Mouse (Mus musculus): ENCODE measurements around the gene Mri1. TPM values are rescaled to one million over a fixed set of nuclear protein-coding genes. Genes with fewer than 3 reads are reported as not detected.

Mri1 gene
- polyA plus RNA-seq, 1 experiment from 2014 or later, result 61.4 TPM

DNA sequence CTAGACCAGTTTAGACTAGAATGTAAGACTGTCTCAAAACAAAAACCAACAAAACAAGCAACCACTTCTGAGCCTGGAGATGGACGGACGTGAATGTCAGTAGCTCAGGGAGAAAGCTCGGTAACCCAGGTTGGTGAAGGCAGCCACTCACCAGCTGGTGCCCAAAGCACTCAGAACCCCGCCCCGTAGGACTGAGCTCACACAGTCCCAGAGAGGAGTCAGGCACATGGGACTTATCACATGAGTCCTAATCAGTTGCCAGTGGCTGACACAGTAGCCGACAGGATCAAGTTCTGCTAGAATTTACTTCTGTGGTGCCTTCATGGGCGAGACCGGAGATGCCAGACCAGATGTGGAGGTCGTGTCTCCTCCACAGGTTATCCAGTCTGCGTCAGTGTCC is 23.7 kb upstream of the Mri1 start:
- Histone ChIP-seq H3K36me3 (ENCODE audit: control insufficient read depth, insufficient read depth, low read length) (no peaks in the 10 kb centered on the region), H3K4me2 (ENCODE audit: low read depth, severe bottlenecking) (no peak overlapping the region), H3K9me3 (ENCODE audit: control insufficient read depth, low read length) (no peaks in the 10 kb centered on the region), H3K4me3 (ENCODE audit: low read depth, low read length) (no peak overlapping the region), H3K4me1 (ENCODE audit: control insufficient read depth, insufficient read depth, low read length) (peaks cover 5% of the 10 kb centered on the region; the same call in 1 of the 2 replicates), H3K9ac (ENCODE audit: low read length) (no peak overlapping the region), H3K27ac (replicated peaks; ENCODE audit: low read depth, low read length) (no peak overlapping the region), H3K27me3 (ENCODE audit: control insufficient read depth, insufficient read depth, low read length) (no peaks in the 10 kb centered on the region)
- 79% methylated on average over 10 of the region's 10 CpGs for WGBS
- ATAC-seq (ENCODE audit: insufficient number of reproducible peaks, low FRiP score, low TSS enrichment, low read depth) (no peak), DNase-seq (ENCODE audit: low spot score) (no peak)

GRCm38 (mm10) chr8:84276447-84276846 is 19.3 kb upstream of the Mri1 start:
- Histone ChIP-seq H3K27ac (replicated peaks; ENCODE audit: low read depth, low read length) (no peak overlapping the region), H3K4me3 (ENCODE audit: low read depth, low read length) (no peak overlapping the region), H3K4me2 (ENCODE audit: low read depth, severe bottlenecking) (no peak overlapping the region), H3K27me3 (ENCODE audit: control insufficient read depth, insufficient read depth, low read length) (no peaks in the 10 kb centered on the region), H3K9ac (ENCODE audit: low read length) (no peak overlapping the region), H3K36me3 (ENCODE audit: control insufficient read depth, insufficient read depth, low read length) (no peaks in the 10 kb centered on the region), H3K9me3 (ENCODE audit: control insufficient read depth, low read length) (no peaks in the 10 kb centered on the region), H3K4me1 (ENCODE audit: control insufficient read depth, insufficient read depth, low read length) (no peaks in the 10 kb centered on the region)
- 72% methylated on average over 1 of the region's 1 CpGs for WGBS
- no peak for DNase-seq (ENCODE audit: low spot score)
- no peak for ATAC-seq (ENCODE audit: insufficient number of reproducible peaks, low FRiP score, low TSS enrichment, low read depth)

- Histone ChIP-seq H3K36me3 (ENCODE audit: control insufficient read depth, insufficient read depth, low read length) (no peaks in the 10 kb centered on the region), H3K4me1 (ENCODE audit: control insufficient read depth, insufficient read depth, low read length) (0 out of 2 replicates have a peak, but pooled peaks cover 3% of the 10 kb centered on the region), H3K27ac (replicated peaks; ENCODE audit: low read depth, low read length) (no peak overlapping the region), H3K4me3 (ENCODE audit: low read depth, low read length) (no peak overlapping the region), H3K4me2 (ENCODE audit: low read depth, severe bottlenecking) (no peak overlapping the region), H3K27me3 (ENCODE audit: control insufficient read depth, insufficient read depth, low read length) (no peaks in the 10 kb centered on the region), H3K9ac (ENCODE audit: low read length) (no peak overlapping the region), H3K9me3 (ENCODE audit: control insufficient read depth, low read length) (no peaks in the 10 kb centered on the region)
- ATAC-seq (ENCODE audit: insufficient number of reproducible peaks, low FRiP score, low TSS enrichment, low read depth) (no peak), DNase-seq (ENCODE audit: low spot score) (no peak)
- WGBS, result 90% methylated on average over 3 of the region's 3 CpGs
These were observed 16.8 kb upstream of the Mri1 start for GRCm38 (mm10) chr8:84273968-84274367.

- no peak for DNase-seq (ENCODE audit: low spot score)
- Histone ChIP-seq H3K4me1 (ENCODE audit: control insufficient read depth, insufficient read depth, low read length) (0 out of 2 replicates have a peak, but pooled peaks cover 3% of the 10 kb centered on the region), H3K9me3 (ENCODE audit: control insufficient read depth, low read length) (no peaks in the 10 kb centered on the region), H3K27me3 (ENCODE audit: control insufficient read depth, insufficient read depth, low read length) (no peaks in the 10 kb centered on the region), H3K27ac (replicated peaks; ENCODE audit: low read depth, low read length) (no peak overlapping the region), H3K36me3 (ENCODE audit: control insufficient read depth, insufficient read depth, low read length) (no peaks in the 10 kb centered on the region), H3K9ac (ENCODE audit: low read length) (no peak overlapping the region), H3K4me2 (ENCODE audit: low read depth, severe bottlenecking) (no peak overlapping the region), H3K4me3 (ENCODE audit: low read depth, low read length) (no peak overlapping the region)
- WGBS, result 85% methylated on average over 4 of the region's 4 CpGs
- no peak for ATAC-seq (ENCODE audit: insufficient number of reproducible peaks, low FRiP score, low TSS enrichment, low read depth)
These were observed 15.2 kb upstream of the Mri1 start for GRCm38 (mm10) chr8:84272302-84272701.

DNA sequence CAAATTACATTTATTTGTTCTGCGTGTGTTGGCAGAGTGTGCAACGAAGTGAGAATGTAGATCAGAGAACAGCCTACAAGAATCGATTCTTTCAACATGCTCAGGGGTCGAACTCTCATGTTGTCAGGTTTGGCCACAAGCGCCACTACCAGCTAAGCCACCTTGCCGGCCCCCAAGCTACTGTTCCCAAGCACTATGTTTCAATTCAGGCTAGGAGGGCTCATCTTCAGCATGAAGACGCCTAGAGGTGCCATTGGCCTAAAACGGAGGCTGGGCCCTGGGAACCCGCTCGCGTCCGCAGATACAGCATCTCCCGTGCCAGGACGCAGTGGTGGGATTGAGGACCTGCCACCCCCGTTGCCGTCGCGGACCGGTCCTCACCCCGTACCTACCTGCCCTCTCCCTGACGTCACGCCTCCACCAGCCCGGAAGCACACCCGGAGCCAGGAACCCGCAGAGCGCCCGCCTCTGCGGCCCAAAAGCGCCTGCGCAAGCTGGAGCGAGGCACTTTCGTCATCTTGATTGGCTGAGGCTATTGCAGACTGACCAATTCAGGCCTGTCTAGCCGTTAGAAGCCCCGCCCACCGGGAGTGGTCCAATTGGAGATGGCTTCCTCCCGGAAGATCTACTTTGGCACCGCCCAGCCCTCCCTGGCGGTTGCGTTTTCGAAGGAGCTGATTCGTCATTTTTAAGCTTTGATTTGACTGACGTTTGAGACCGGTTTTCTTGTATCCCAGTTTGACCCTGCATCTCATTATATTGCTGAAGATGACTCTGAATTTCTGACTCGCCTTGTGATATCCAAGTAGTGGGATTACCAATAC is 13.0 kb upstream of the Mri1 start, which contains the start of gene Ccdc130:
TSS of gene Ccdc130 (minus strand) at position 431 of the 824 bp plus-strand sequence.
- no peak within 1 kb of the TSS for H3K27ac ChIP-seq (replicated peaks; ENCODE audit: low read depth, low read length)

DNA sequence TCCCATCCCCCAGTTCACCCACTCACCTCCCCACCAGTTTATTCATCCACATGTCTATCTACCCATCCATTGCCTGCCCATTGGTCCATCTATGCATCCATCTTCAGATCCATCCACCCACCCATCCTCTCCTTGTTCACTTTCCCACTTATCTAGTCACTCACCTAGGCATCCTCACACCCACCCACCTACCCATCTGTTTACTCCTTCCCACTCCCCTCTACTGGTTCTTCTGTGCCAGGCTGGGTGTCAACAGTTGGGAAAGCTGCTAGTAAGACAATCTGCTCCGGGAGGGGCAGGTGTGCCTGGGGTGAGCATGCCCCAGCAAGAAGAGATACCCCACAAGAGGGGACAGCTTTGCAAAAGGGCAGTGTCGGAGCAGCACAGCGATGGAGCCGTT is 4.0 kb upstream of the Mri1 start:
- Histone ChIP-seq H3K9ac (ENCODE audit: low read length) (no peak overlapping the region), H3K27ac (replicated peaks; ENCODE audit: low read depth, low read length) (no peak overlapping the region), H3K36me3 (ENCODE audit: control insufficient read depth, insufficient read depth, low read length) (peaks cover 8% of the 10 kb centered on the region), H3K9me3 (ENCODE audit: control insufficient read depth, low read length) (no peaks in the 10 kb centered on the region), H3K27me3 (ENCODE audit: control insufficient read depth, insufficient read depth, low read length) (no peaks in the 10 kb centered on the region), H3K4me1 (ENCODE audit: control insufficient read depth, insufficient read depth, low read length) (peaks cover 9% of the 10 kb centered on the region), H3K4me3 (ENCODE audit: low read depth, low read length) (no peak overlapping the region), H3K4me2 (ENCODE audit: low read depth, severe bottlenecking) (no peak overlapping the region)
- DNase-seq (ENCODE audit: low spot score) (no peak), ATAC-seq (ENCODE audit: insufficient number of reproducible peaks, low FRiP score, low TSS enrichment, low read depth) (no peak)
- WGBS, result 91% methylated on average over 4 of the region's 4 CpGs

More for the DNA sequence above, 13.0 kb upstream of the Mri1 start, which contains the start of gene Ccdc130:
- peak within 1 kb of the TSS; percentile 56 for H3K4me2 ChIP-seq (ENCODE audit: low read depth, severe bottlenecking)
- DNase-seq (ENCODE audit: low spot score) (peak; percentile 99), ATAC-seq (ENCODE audit: insufficient number of reproducible peaks, low FRiP score, low TSS enrichment, low read depth) (peak; percentile 99)
- no peaks in the 10 kb centered on the region for H3K9me3 ChIP-seq (ENCODE audit: control insufficient read depth, low read length)
- H3K27me3 ChIP-seq (ENCODE audit: control insufficient read depth, insufficient read depth, low read length), result no peaks in the 10 kb centered on the region
- H3K4me1 ChIP-seq (ENCODE audit: control insufficient read depth, insufficient read depth, low read length), result 0 out of 2 replicates have a peak, but pooled peaks cover 3% of the 10 kb centered on the region
- no peaks in the 10 kb centered on the region for H3K36me3 ChIP-seq (ENCODE audit: control insufficient read depth, insufficient read depth, low read length)
- peak within 1 kb of the TSS; percentile 61 for H3K9ac ChIP-seq (ENCODE audit: low read length)
- WGBS, result under 1% methylated on average over 44 of the region's 44 CpGs
- H3K4me3 ChIP-seq (ENCODE audit: low read depth, low read length), result peak within 1 kb of the TSS; percentile 71

DNA sequence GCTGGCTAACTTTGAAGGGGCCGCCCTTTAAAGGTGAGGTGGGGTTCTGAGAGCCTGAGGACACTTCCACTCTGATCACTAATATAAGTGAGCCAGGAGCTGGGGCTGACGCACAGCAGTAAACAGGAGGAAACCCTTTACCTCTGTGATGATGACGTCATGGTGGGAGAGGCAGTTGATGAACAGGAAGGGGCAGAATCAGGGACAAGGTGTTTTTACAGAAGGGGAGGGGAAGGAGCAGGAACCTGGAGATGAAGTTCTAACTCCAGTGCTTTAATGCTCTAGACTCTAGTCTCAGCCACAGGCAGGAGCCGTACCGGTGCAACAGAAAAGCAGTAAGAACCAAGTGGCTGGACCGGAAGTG is 686 bp downstream of the Mri1 start:
- no peaks in the 10 kb centered on the region for H3K27me3 ChIP-seq (ENCODE audit: control insufficient read depth, insufficient read depth, low read length)
- no peaks in the 10 kb centered on the region for H3K9me3 ChIP-seq (ENCODE audit: control insufficient read depth, low read length)
- H3K9ac ChIP-seq (ENCODE audit: low read length), result peak overlapping the region; percentile 84
- peak overlapping the region; percentile 95 for H3K4me2 ChIP-seq (ENCODE audit: low read depth, severe bottlenecking)
- no peak for DNase-seq (ENCODE audit: low spot score)
- H3K36me3 ChIP-seq (ENCODE audit: control insufficient read depth, insufficient read depth, low read length), result peaks cover 19% of the 10 kb centered on the region
- H3K4me1 ChIP-seq (ENCODE audit: control insufficient read depth, insufficient read depth, low read length), result peaks cover 9% of the 10 kb centered on the region
- WGBS, result 15% methylated on average over 6 of the region's 6 CpGs
- 0 out of 2 replicates have a peak, but pooled peaks have one; percentile 37 for ATAC-seq (ENCODE audit: insufficient number of reproducible peaks, low FRiP score, low TSS enrichment, low read depth)
- H3K27ac ChIP-seq (replicated peaks; ENCODE audit: low read depth, low read length), result peak overlapping the region; percentile 89
- peak overlapping the region; percentile 78 for H3K4me3 ChIP-seq (ENCODE audit: low read depth, low read length)

DNA sequence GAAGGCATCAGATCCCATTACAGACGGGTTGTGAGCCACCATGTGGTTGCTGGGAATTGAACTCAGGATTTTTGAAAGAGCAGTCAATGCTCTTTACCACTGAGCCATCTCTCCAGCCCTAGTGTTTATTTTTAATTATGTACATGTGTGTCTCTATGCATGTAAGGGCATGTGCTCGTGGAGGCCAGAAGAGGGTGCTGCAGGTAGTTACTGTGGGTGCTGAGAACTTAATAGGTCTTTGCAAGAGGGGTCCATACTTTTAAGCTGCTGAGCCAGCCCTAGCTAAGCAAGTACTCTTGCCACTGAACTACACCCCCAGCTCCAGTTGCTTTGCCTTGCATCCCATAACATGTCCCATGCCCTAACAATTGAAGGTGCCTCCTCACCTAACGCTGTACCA is 1.3 kb downstream of the Mri1 start:
- Histone ChIP-seq H3K9me3 (ENCODE audit: control insufficient read depth, low read length) (no peaks in the 10 kb centered on the region), H3K36me3 (ENCODE audit: control insufficient read depth, insufficient read depth, low read length) (peaks cover 19% of the 10 kb centered on the region), H3K4me1 (ENCODE audit: control insufficient read depth, insufficient read depth, low read length) (peaks cover 9% of the 10 kb centered on the region), H3K4me2 (ENCODE audit: low read depth, severe bottlenecking) (peak overlapping the region; percentile 95; the same call in 1 of the 2 replicates), H3K9ac (ENCODE audit: low read length) (peak overlapping the region; percentile 14), H3K4me3 (ENCODE audit: low read depth, low read length) (peak overlapping the region; percentile 78), H3K27me3 (ENCODE audit: control insufficient read depth, insufficient read depth, low read length) (no peaks in the 10 kb centered on the region), H3K27ac (replicated peaks; ENCODE audit: low read depth, low read length) (no peak overlapping the region)
- no peak for ATAC-seq (ENCODE audit: insufficient number of reproducible peaks, low FRiP score, low TSS enrichment, low read depth)
- WGBS, result 85% methylated on average over 3 of the region's 3 CpGs
- no peak for DNase-seq (ENCODE audit: low spot score)

All from limb, embryonic 11.5 days (tissue).